In the genomic region with DNA sequence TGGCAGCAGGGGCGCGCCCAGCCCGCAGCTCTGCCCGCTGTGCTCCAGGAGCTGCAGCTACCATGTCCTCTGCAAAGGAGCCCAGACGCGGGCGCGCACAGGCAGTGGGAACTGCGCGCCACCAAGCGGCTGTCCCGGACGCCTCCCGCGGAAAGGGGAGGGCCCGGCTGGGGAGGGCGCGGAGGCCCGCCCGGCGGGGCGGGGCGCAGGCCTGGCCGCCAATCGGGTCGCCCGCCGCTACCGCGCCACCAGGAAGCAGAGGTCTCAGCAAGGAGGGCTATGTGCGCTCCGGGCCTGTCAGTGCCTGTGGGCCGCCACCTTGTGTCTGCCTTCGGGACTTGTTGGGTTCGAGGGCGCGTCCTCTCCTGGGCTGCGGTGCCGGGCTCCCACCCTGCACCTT, we compare ENCODE assay signal across 8 mouse cellular contexts.
A peak's percentile ranks its signal among the peaks of the same experiment; 100 is the strongest.
DNase-seq lines count a peak whose midpoint lies in the region; ATAC-seq and TF ChIP-seq lines count a peak whose summit lies in the region.
"Not testable (repeated sequence)": the region's sequence is repeated elsewhere in the genome, so short reads cannot be mapped to it uniquely, and the experiment has no call there.

No protein-coding gene starts in this region.

- H3K9ac ChIP-seq in hindbrain, embryonic 11.5 days (ENCODE audit: low read depth, low read length); kidney, postnatal 0 days (ENCODE audit: low read depth, low read length); liver, embryonic 15.5 days; midbrain, embryonic 15.5 days: not testable (repeated sequence)
- H3K9ac ChIP-seq in stomach, embryonic 16.5 days (ENCODE audit: low read length), result peak overlapping the region; percentile 62

- H3K4me1 ChIP-seq in hindbrain, embryonic 11.5 days (replicated peaks; ENCODE audit: control insufficient read depth, insufficient read depth, low read length); kidney, postnatal 0 days (replicated peaks; ENCODE audit: insufficient read depth, low read length); liver, embryonic 15.5 days (replicated peaks); midbrain, embryonic 15.5 days; stomach, embryonic 16.5 days (ENCODE audit: control insufficient read depth, insufficient read depth, low read length): not testable (repeated sequence)

- peak; percentile 29; the same call in 1 of the 2 replicates for TF ChIP-seq CTCF in kidney, postnatal 0 days (IDR thresholded peaks at IDR 0.05; ENCODE audit: low read depth)

- H3K4me3 ChIP-seq in hindbrain, embryonic 11.5 days (ENCODE audit: low read depth, low read length), result peak overlapping the region; percentile 32
- peak overlapping the region; percentile 35 for H3K4me3 ChIP-seq in kidney, postnatal 0 days (replicated peaks; ENCODE audit: low read depth, low read length)
- H3K4me3 ChIP-seq in liver, embryonic 15.5 days (replicated peaks), result peak overlapping the region; percentile 54
- peak overlapping the region; percentile 35 for H3K4me3 ChIP-seq in midbrain, embryonic 15.5 days
- H3K4me3 ChIP-seq in stomach, embryonic 16.5 days (replicated peaks; ENCODE audit: low read length), result peak overlapping the region; percentile 49

- not testable (repeated sequence) for H3K9me3 ChIP-seq in hindbrain, embryonic 11.5 days (ENCODE audit: control insufficient read depth, low read length); kidney, postnatal 0 days (replicated peaks; ENCODE audit: low read length); liver, embryonic 15.5 days (replicated peaks); midbrain, embryonic 15.5 days; stomach, embryonic 16.5 days (replicated peaks; ENCODE audit: control insufficient read depth, low read length)

- not testable (repeated sequence) for H3K27ac ChIP-seq in hindbrain, embryonic 11.5 days (ENCODE audit: low read depth, low read length); kidney, postnatal 0 days; liver, embryonic 15.5 days (replicated peaks); midbrain, embryonic 15.5 days; stomach, embryonic 16.5 days (ENCODE audit: low read length)

- WGBS in hindbrain, embryonic 11.5 days, result 1% methylated on average over 25 of the region's 39 CpGs
- 2% methylated on average over 22 of the region's 39 CpGs for WGBS in kidney, postnatal 0 days
- WGBS in liver, embryonic 15.5 days (ENCODE audit: insufficient replicate concordance), result under 1% methylated on average over 38 of the region's 39 CpGs
- WGBS in midbrain, embryonic 15.5 days, result 2% methylated on average over 33 of the region's 39 CpGs
- 2% methylated on average over 26 of the region's 39 CpGs for WGBS in stomach, embryonic 16.5 days

- ATAC-seq in hindbrain, embryonic 11.5 days (ENCODE audit: low FRiP score), result peak; percentile 87
- ATAC-seq in kidney, postnatal 0 days (replicated peaks; ENCODE audit: low FRiP score, low read depth), result peak; percentile 87
- ATAC-seq in liver, embryonic 15.5 days (ENCODE audit: insufficient read depth), result peak; percentile 76
- peak; percentile 79 for ATAC-seq in midbrain, embryonic 15.5 days (replicated peaks)
- ATAC-seq in stomach, embryonic 16.5 days (ENCODE audit: insufficient read depth, low FRiP score), result peak; percentile 78; the same call in 1 of the 2 replicates

- DNase-seq in CD4-positive, CD25-positive, alpha-beta regulatory T cell, adult 2 months (ENCODE audit: low read depth, low spot score), result peak; percentile 3
- DNase-seq in embryo, embryonic 9.5 days (ENCODE audit: extremely low spot score), result peak; percentile 67
- peak; percentile 97 for DNase-seq in heart, adult 11 months
- peak; percentile 47 for DNase-seq in hindbrain, embryonic 11.5 days (ENCODE audit: low spot score)
- DNase-seq in kidney, postnatal 0 days (ENCODE audit: low spot score), result peak; percentile 40

- peak overlapping the region; percentile 25 for H3K4me2 ChIP-seq in hindbrain, embryonic 11.5 days (replicated peaks; ENCODE audit: low read depth, low read length)
- H3K4me2 ChIP-seq in kidney, postnatal 0 days (ENCODE audit: low read length), result peak overlapping the region; percentile 50
- H3K4me2 ChIP-seq in liver, embryonic 15.5 days, result peak overlapping the region; percentile 58
- H3K4me2 ChIP-seq in midbrain, embryonic 15.5 days, result peak overlapping the region; percentile 33
- H3K4me2 ChIP-seq in stomach, embryonic 16.5 days (ENCODE audit: low read depth, low read length), result peak overlapping the region; percentile 47

- not testable (repeated sequence) for H3K27me3 ChIP-seq in hindbrain, embryonic 11.5 days (ENCODE audit: control insufficient read depth, insufficient read depth, low read length); kidney, postnatal 0 days (ENCODE audit: insufficient read depth, low read length); liver, embryonic 15.5 days; midbrain, embryonic 15.5 days (replicated peaks); stomach, embryonic 16.5 days (ENCODE audit: control insufficient read depth, insufficient read depth, low read length)

- not testable (repeated sequence) for H3K36me3 ChIP-seq in hindbrain, embryonic 11.5 days (ENCODE audit: control insufficient read depth, insufficient read depth, low read length); kidney, postnatal 0 days (ENCODE audit: insufficient read depth, low read length); liver, embryonic 15.5 days (replicated peaks); midbrain, embryonic 15.5 days (replicated peaks); stomach, embryonic 16.5 days (ENCODE audit: control insufficient read depth, insufficient read depth, low read length)

Comparison
In these comparisons a context has a peak if more than half of its experiments do, and no peak if none do; other contexts are left out.
1. DNase-seq: peak in every context shown above with its lines; median percentile 97 in heart, adult 11 months; 67 in embryo, embryonic 9.5 days; 47 in hindbrain, embryonic 11.5 days; 40 in kidney, postnatal 0 days; 3 in CD4-positive, CD25-positive, alpha-beta regulatory T cell, adult 2 months.